Mouse (Mus musculus): ENCODE results near the gene Wdr75.

GRCm38 (mm10) chr1:45835362-45836063 is 40.5 kb downstream of the Wdr75 start:
- no peak for TF ChIP-seq CTCF (IDR thresholded peaks at IDR 0.05; ENCODE audit: control insufficient read depth, insufficient read depth, insufficient read length)
- peak; percentile 43 for TF ChIP-seq CEBPB (IDR thresholded peaks at IDR 0.05; ENCODE audit: low read depth)
- TF ChIP-seq USF1 (IDR thresholded peaks at IDR 0.05; ENCODE audit: low read depth): no peak
- no peak for TF ChIP-seq MAX (IDR thresholded peaks at IDR 0.05)
- TF ChIP-seq MYOG (IDR thresholded peaks at IDR 0.05; ENCODE audit: control insufficient read depth, extremely low read depth, insufficient read length): no peak
- no peak for TF ChIP-seq FOSL1 (IDR thresholded peaks at IDR 0.05; ENCODE audit: insufficient read depth, low read length, poor library complexity, severe bottlenecking)
- no peak for TF ChIP-seq MYOD1 (IDR thresholded peaks at IDR 0.05; ENCODE audit: control insufficient read depth, insufficient read length, low read depth)
